Mouse (Mus musculus): Measurements from ENCODE around the gene Pdia5. TPM values are rescaled to one million over a fixed set of nuclear protein-coding genes. Genes with fewer than 3 reads are reported as not detected.

Pdia5 gene
- polyA plus RNA-seq, 1 experiment = 12.2 TPM

GRCm38 (mm10) chr16:35484105-35484504 lies 6.6 kb downstream of the Pdia5 start:
- TF ChIP-seq POLR2A (IDR thresholded peaks at IDR 0.05; ENCODE audit: borderline replicate concordance, extremely low read depth, insufficient read depth, insufficient read length, poor library complexity, severe bottlenecking) (no peak), CTCF (IDR thresholded peaks at IDR 0.05; ENCODE audit: borderline replicate concordance, extremely low read depth, insufficient read depth, insufficient read length) (no peak)
- DNase-seq (ENCODE audit: low read depth) = peak; percentile 65

GRCm38 (mm10) chr16:35479301-35479700 lies 11.4 kb downstream of the Pdia5 start:
- TF ChIP-seq CTCF (IDR thresholded peaks at IDR 0.05; ENCODE audit: borderline replicate concordance, extremely low read depth, insufficient read depth, insufficient read length) (no peak), POLR2A (IDR thresholded peaks at IDR 0.05; ENCODE audit: borderline replicate concordance, extremely low read depth, insufficient read depth, insufficient read length, poor library complexity, severe bottlenecking) (no peak)
- DNase-seq (ENCODE audit: low read depth) = peak; percentile 87

- TF ChIP-seq POLR2A (IDR thresholded peaks at IDR 0.05; ENCODE audit: borderline replicate concordance, extremely low read depth, insufficient read depth, insufficient read length, poor library complexity, severe bottlenecking) (no peak), CTCF (IDR thresholded peaks at IDR 0.05; ENCODE audit: borderline replicate concordance, extremely low read depth, insufficient read depth, insufficient read length) (no peak)
Measured at GRCm38 (mm10) chr16:35477273-35477672, 13.4 kb downstream of the Pdia5 start.

GRCm38 (mm10) chr16:35472569-35473275 lies 18.0 kb downstream of the Pdia5 start:
- no peak for TF ChIP-seq POLR2A (IDR thresholded peaks at IDR 0.05; ENCODE audit: borderline replicate concordance, extremely low read depth, insufficient read depth, insufficient read length, poor library complexity, severe bottlenecking)
- no peak for TF ChIP-seq CTCF (IDR thresholded peaks at IDR 0.05; ENCODE audit: borderline replicate concordance, extremely low read depth, insufficient read depth, insufficient read length)

More at GRCm38 (mm10) chr16:35477273-35477672, 13.4 kb downstream of the Pdia5 start:
- DNase-seq (ENCODE audit: low read depth) = no peak

GRCm38 (mm10) chr16:35471841-35472568 lies 18.7 kb downstream of the Pdia5 start:
- TF ChIP-seq POLR2A (IDR thresholded peaks at IDR 0.05; ENCODE audit: borderline replicate concordance, extremely low read depth, insufficient read depth, insufficient read length, poor library complexity, severe bottlenecking) (no peak), CTCF (IDR thresholded peaks at IDR 0.05; ENCODE audit: borderline replicate concordance, extremely low read depth, insufficient read depth, insufficient read length) (no peak)
- no peak for DNase-seq (ENCODE audit: low read depth)

More at GRCm38 (mm10) chr16:35472569-35473275, 18.0 kb downstream of the Pdia5 start:
- DNase-seq (ENCODE audit: low read depth) = no peak

- no peak for TF ChIP-seq CTCF (IDR thresholded peaks at IDR 0.05; ENCODE audit: borderline replicate concordance, extremely low read depth, insufficient read depth, insufficient read length)
- no peak for TF ChIP-seq POLR2A (IDR thresholded peaks at IDR 0.05; ENCODE audit: borderline replicate concordance, extremely low read depth, insufficient read depth, insufficient read length, poor library complexity, severe bottlenecking)
- peak; percentile 40 for DNase-seq (ENCODE audit: low read depth)
Measured at GRCm38 (mm10) chr16:35470983-35471382, 19.7 kb downstream of the Pdia5 start.

GRCm38 (mm10) chr16:35470096-35470495 lies 20.6 kb downstream of the Pdia5 start:
- no peak for TF ChIP-seq POLR2A (IDR thresholded peaks at IDR 0.05; ENCODE audit: borderline replicate concordance, extremely low read depth, insufficient read depth, insufficient read length, poor library complexity, severe bottlenecking)
- TF ChIP-seq CTCF (IDR thresholded peaks at IDR 0.05; ENCODE audit: borderline replicate concordance, extremely low read depth, insufficient read depth, insufficient read length) = no peak
- peak; percentile 49 for DNase-seq (ENCODE audit: low read depth)

- TF ChIP-seq CTCF (IDR thresholded peaks at IDR 0.05; ENCODE audit: borderline replicate concordance, extremely low read depth, insufficient read depth, insufficient read length) (no peak), POLR2A (IDR thresholded peaks at IDR 0.05; ENCODE audit: borderline replicate concordance, extremely low read depth, insufficient read depth, insufficient read length, poor library complexity, severe bottlenecking) (no peak)
- DNase-seq (ENCODE audit: low read depth) = no peak
Measured at GRCm38 (mm10) chr16:35469016-35469415, 21.7 kb downstream of the Pdia5 start.

GRCm38 (mm10) chr16:35467044-35467443 lies 23.6 kb downstream of the Pdia5 start:
- TF ChIP-seq POLR2A (IDR thresholded peaks at IDR 0.05; ENCODE audit: borderline replicate concordance, extremely low read depth, insufficient read depth, insufficient read length, poor library complexity, severe bottlenecking) (no peak), CTCF (IDR thresholded peaks at IDR 0.05; ENCODE audit: borderline replicate concordance, extremely low read depth, insufficient read depth, insufficient read length) (no peak)
- no peak for DNase-seq (ENCODE audit: low read depth)

GRCm38 (mm10) chr16:35465808-35466351 lies 24.8 kb downstream of the Pdia5 start:
- DNase-seq (ENCODE audit: low read depth) = peak; percentile 50

GRCm38 (mm10) chr16:35464686-35465308 lies 25.9 kb downstream of the Pdia5 start:
- DNase-seq (ENCODE audit: low read depth) = peak; percentile 76
- TF ChIP-seq CTCF (IDR thresholded peaks at IDR 0.05; ENCODE audit: borderline replicate concordance, extremely low read depth, insufficient read depth, insufficient read length) (no peak), POLR2A (IDR thresholded peaks at IDR 0.05; ENCODE audit: borderline replicate concordance, extremely low read depth, insufficient read depth, insufficient read length, poor library complexity, severe bottlenecking) (no peak)

More at GRCm38 (mm10) chr16:35465808-35466351, 24.8 kb downstream of the Pdia5 start:
- no peak for TF ChIP-seq POLR2A (IDR thresholded peaks at IDR 0.05; ENCODE audit: borderline replicate concordance, extremely low read depth, insufficient read depth, insufficient read length, poor library complexity, severe bottlenecking)
- no peak for TF ChIP-seq CTCF (IDR thresholded peaks at IDR 0.05; ENCODE audit: borderline replicate concordance, extremely low read depth, insufficient read depth, insufficient read length)

Measured in brain, embryonic 14.5 days (tissue).